Mouse (Mus musculus): ENCODE measurements around the gene Slfn9.
"Not testable (repeated sequence)": the region's sequence is repeated elsewhere in the genome, so short reads cannot be mapped to it uniquely, and the experiment has no call there.

Slfn9 gene

GRCm38 (mm10) chr11:82991469-82992166, at the start of gene Slfn9:
TSS of gene Slfn9 (minus strand) at chr11:82991830.
- DNase-seq (ENCODE audit: low spot score) = no peak

GRCm38 (mm10) chr11:83041000-83041399, 49.4 kb upstream of the Slfn9 start:
- no peak for DNase-seq (ENCODE audit: low spot score)

- no peak for DNase-seq (ENCODE audit: low spot score)
Observed at GRCm38 (mm10) chr11:83040325-83040724, 48.7 kb upstream of the Slfn9 start.

GRCm38 (mm10) chr11:83039796-83040195, 48.2 kb upstream of the Slfn9 start:
- no peak for DNase-seq (ENCODE audit: low spot score)

GRCm38 (mm10) chr11:83039156-83039555, 47.5 kb upstream of the Slfn9 start:
- no peak for DNase-seq (ENCODE audit: low spot score)

- not testable (repeated sequence) for DNase-seq (ENCODE audit: low spot score)
Observed at GRCm38 (mm10) chr11:83038686-83039085, 47.1 kb upstream of the Slfn9 start.

- no peak for DNase-seq (ENCODE audit: low spot score)
Observed at GRCm38 (mm10) chr11:83020621-83021020, 29.0 kb upstream of the Slfn9 start, which contains the start of gene Slfn8. TSS of gene Slfn8 (minus strand) at chr11:83020810.

- DNase-seq (ENCODE audit: low spot score) = not testable (repeated sequence)
Observed at GRCm38 (mm10) chr11:83019561-83020519, 28.2 kb upstream of the Slfn9 start.

GRCm38 (mm10) chr11:83016093-83016492, 24.5 kb upstream of the Slfn9 start:
- DNase-seq (ENCODE audit: low spot score) = no peak

GRCm38 (mm10) chr11:83013356-83013755, 21.7 kb upstream of the Slfn9 start:
- DNase-seq (ENCODE audit: low spot score) = no peak

- not testable (repeated sequence) for DNase-seq (ENCODE audit: low spot score)
Observed at GRCm38 (mm10) chr11:82990612-82991385, 831 bp downstream of the Slfn9 start.

GRCm38 (mm10) chr11:82989357-82989756, 2.3 kb downstream of the Slfn9 start:
- DNase-seq (ENCODE audit: low spot score) = no peak

- DNase-seq (ENCODE audit: low spot score) = no peak
Observed at GRCm38 (mm10) chr11:82987621-82988020, 4.0 kb downstream of the Slfn9 start.

GRCm38 (mm10) chr11:82983193-82983592, 8.4 kb downstream of the Slfn9 start:
- no peak for DNase-seq (ENCODE audit: low spot score)

GRCm38 (mm10) chr11:82982409-82982808, 9.2 kb downstream of the Slfn9 start:
- DNase-seq (ENCODE audit: low spot score) = not testable (repeated sequence)

- DNase-seq (ENCODE audit: low spot score) = no peak
Observed at GRCm38 (mm10) chr11:82973916-82974315, 17.7 kb downstream of the Slfn9 start.

- no peak for DNase-seq (ENCODE audit: low spot score)
Observed at GRCm38 (mm10) chr11:82971590-82971974, 20.0 kb downstream of the Slfn9 start.

GRCm38 (mm10) chr11:82970712-82971589, 20.7 kb downstream of the Slfn9 start:
- DNase-seq (ENCODE audit: low spot score) = no peak

- DNase-seq (ENCODE audit: low spot score) = no peak
Observed at GRCm38 (mm10) chr11:82962215-82962614, 29.4 kb downstream of the Slfn9 start.

- DNase-seq (ENCODE audit: low spot score) = no peak
Observed at GRCm38 (mm10) chr11:82961743-82962142, 29.9 kb downstream of the Slfn9 start.

GRCm38 (mm10) chr11:82959613-82960012, 32.0 kb downstream of the Slfn9 start:
- DNase-seq (ENCODE audit: low spot score) = no peak
